Mouse (Mus musculus): ENCODE data around the gene Rbm47. TPM values are rescaled to one million over a fixed set of nuclear protein-coding genes. Genes with fewer than 3 reads are reported as not detected.

The Rbm47 gene
- polyA plus RNA-seq (2015; fragmentation: Nextera tagmentation; extraction: Ambion mirVana), result 1.2 and 9.9 TPM in 2 replicates

DNA sequence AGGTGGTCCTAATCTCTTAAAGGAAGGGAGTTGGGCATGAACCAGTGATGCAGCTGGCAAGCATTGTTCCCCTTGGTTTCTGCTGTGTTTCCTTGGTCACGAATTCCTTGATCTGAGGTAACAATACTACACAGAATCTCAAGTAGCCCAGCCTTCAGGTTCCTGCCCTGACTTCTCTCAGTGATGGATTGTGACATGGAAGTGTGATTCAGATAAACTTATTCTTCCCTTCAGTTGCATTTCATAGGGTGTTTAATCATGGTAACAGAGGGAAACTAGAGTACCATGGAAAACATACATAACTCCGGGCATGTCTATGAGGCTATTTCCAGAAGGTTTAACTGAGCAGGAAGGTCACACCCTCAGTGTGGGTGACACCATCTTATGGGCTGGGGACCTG lies at the start of gene Rbm47:
TSS of gene Rbm47 (minus strand) at position 101 of the 400 bp plus-strand sequence.
- WGBS, result 90% methylated on average over 2 of the region's 2 CpGs
- no peak within 1 kb of the TSS for H3K27ac ChIP-seq (replicated peaks)
- no peak within 1 kb of the TSS for H3K4me3 ChIP-seq (replicated peaks)
- ATAC-seq (ENCODE audit: low FRiP score), result no peak
- H3K27me3 ChIP-seq (replicated peaks), result no peaks in the 10 kb centered on the region
- no peaks in the 10 kb centered on the region for H3K9me3 ChIP-seq (replicated peaks)
- no peaks in the 10 kb centered on the region for H3K4me1 ChIP-seq
- no peak within 1 kb of the TSS for H3K4me2 ChIP-seq
- H3K9ac ChIP-seq (replicated peaks), result no peak within 1 kb of the TSS
- no peaks in the 10 kb centered on the region for H3K36me3 ChIP-seq

- Histone ChIP-seq H3K9ac (replicated peaks) (no peak overlapping the region), H3K4me2 (no peak overlapping the region), H3K4me3 (replicated peaks) (no peak overlapping the region), H3K4me1 (peaks cover 12% of the 10 kb centered on the region), H3K9me3 (replicated peaks) (no peaks in the 10 kb centered on the region), H3K27me3 (replicated peaks) (no peaks in the 10 kb centered on the region), H3K36me3 (no peaks in the 10 kb centered on the region), H3K27ac (replicated peaks) (no peak overlapping the region)
- no peak for ATAC-seq (ENCODE audit: low FRiP score)
- 87% methylated on average over 9 of the region's 9 CpGs for WGBS
Observed at GRCm38 (mm10) chr5:66220620-66221019, 47.7 kb upstream of the Rbm47 start.

DNA sequence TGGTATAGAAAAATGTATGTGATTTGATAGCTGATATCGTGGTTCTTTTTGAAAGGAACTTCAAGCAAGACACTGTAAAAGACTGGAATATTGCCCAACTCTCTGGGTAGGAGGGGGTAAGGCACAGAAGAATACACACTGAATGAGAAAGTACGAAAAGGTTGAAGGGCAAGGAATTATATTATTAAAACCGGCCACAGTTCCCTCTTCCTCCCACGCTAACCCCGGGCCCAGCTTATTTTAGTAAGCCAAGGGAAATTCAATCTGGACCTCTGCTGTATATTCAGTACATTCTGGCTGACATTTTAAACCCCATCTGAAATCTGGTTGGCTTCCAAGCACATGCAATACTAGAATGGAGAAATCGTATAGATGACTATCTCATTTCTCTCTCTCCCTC lies 46.8 kb upstream of the Rbm47 start:
- WGBS, result 82% methylated on average over 6 of the region's 6 CpGs
- H3K9me3 ChIP-seq (replicated peaks), result no peaks in the 10 kb centered on the region
- ATAC-seq (ENCODE audit: low FRiP score), result no peak
- no peaks in the 10 kb centered on the region for H3K36me3 ChIP-seq
- peaks cover 12% of the 10 kb centered on the region for H3K4me1 ChIP-seq
- H3K4me3 ChIP-seq (replicated peaks), result no peak overlapping the region
- no peak overlapping the region for H3K27ac ChIP-seq (replicated peaks)
- H3K9ac ChIP-seq (replicated peaks), result no peak overlapping the region
- H3K4me2 ChIP-seq, result no peak overlapping the region
- H3K27me3 ChIP-seq (replicated peaks), result no peaks in the 10 kb centered on the region

DNA sequence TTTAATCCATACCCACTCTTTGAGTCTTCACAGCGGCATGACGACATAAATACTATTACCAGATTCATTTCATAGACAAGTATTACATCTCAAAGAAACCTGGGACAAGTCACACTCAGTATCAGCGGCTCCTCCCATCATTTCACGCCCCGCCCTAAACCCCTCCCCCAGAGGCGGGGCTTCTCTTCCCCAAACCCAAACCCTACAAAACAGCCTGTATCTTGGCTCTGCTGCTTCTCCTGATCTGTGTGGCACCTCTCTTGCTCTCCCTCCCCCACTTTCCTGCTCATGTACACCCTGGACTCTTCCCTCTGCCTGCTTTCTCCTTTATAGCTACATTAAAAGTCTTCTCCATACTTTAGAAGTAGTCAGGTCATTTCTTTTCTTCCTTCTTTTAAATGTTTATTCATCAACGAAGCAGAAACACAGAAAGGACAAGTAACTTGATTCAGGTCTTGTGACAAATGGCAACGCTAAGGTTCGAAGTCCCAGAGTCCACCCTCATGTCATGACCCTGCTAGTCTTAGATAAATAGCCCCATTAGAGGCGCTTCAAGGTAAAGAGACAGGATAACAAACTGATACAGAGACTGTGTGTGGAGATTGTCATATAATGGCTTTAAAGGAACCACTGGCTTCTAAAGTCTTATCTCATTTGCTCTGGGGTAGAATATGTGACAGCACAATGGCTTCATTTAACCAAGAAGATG lies 42.8 kb upstream of the Rbm47 start:
- Histone ChIP-seq H3K9me3 (replicated peaks) (no peaks in the 10 kb centered on the region), H3K9ac (replicated peaks) (no peak overlapping the region), H3K27me3 (replicated peaks) (no peaks in the 10 kb centered on the region), H3K4me3 (replicated peaks) (no peak overlapping the region), H3K4me2 (no peak overlapping the region), H3K36me3 (no peaks in the 10 kb centered on the region), H3K4me1 (peaks cover 12% of the 10 kb centered on the region), H3K27ac (replicated peaks) (no peak overlapping the region)
- 62% methylated on average over 10 of the region's 10 CpGs for WGBS
- ATAC-seq (ENCODE audit: low FRiP score), result no peak

DNA sequence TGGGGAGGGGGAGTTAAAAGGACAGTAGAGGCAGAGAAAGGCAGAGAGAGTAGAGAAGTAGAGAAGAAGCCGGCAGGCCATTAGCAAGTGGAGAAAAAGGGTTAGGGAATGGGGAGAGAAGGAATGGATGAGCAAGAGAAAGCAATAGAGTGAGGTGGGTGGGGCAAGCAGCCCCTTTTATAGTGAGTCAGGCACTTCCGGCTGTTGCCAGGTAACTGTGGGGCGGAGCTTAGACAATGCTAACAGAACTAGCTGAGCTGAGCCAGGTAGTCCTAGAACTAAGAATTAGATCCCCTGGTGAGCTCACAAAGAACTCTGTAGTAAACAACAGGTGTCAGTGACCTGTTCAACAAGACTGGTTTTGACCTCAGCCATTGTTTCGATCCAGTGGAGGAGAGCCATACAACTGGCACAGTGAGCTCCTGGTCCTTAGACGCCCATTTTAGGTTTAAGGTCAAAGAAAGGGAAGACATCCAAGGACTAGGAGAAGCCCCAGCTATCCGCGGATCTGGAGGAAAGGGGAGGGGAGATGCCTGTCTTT lies 41.5 kb upstream of the Rbm47 start:
- no peaks in the 10 kb centered on the region for H3K27me3 ChIP-seq (replicated peaks)
- 59% methylated on average over 7 of the region's 7 CpGs for WGBS
- no peak for ATAC-seq (ENCODE audit: low FRiP score)

DNA sequence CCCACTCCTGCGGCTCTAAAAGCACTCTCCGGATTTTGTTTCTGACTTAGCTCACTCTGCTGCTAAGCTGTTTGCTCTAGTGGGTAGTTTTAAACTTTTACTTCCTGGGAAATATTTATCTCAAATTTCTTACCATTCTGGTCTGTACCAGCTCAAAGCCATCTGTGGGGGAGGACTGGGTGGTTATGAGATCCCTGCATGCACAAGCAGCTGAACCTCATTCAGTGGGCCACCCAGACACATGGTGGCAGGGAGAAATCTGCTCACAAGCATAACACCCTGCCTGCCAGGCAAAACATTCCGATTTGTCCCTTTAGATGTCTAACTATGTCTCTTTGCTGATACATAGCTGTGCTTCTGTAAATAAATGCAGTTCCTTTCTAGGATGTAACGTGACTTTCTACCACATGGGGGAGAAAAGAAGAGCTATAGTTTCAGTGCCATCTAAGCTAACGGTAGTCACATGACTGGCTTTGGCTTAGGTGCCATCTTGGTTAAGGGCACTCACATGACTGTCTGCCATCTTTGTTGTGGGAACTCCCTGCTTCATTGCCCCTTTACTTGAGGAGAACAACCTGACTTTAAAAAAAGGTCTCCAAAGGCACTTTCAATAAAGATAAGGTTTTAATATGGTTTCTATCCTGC lies 36.7 kb upstream of the Rbm47 start:
- H3K27me3 ChIP-seq (replicated peaks), result no peaks in the 10 kb centered on the region
- no peak overlapping the region for H3K4me3 ChIP-seq (replicated peaks)
- no peak overlapping the region for H3K9ac ChIP-seq (replicated peaks)
- H3K4me2 ChIP-seq, result no peak overlapping the region
- WGBS, result 85% methylated on average over 5 of the region's 5 CpGs
- no peaks in the 10 kb centered on the region for H3K9me3 ChIP-seq (replicated peaks)
- ATAC-seq (ENCODE audit: low FRiP score), result no peak
- no peak overlapping the region for H3K27ac ChIP-seq (replicated peaks)
- no peaks in the 10 kb centered on the region for H3K36me3 ChIP-seq
- H3K4me1 ChIP-seq, result no peaks in the 10 kb centered on the region

More for the DNA sequence above, 41.5 kb upstream of the Rbm47 start:
- no peak overlapping the region for H3K4me3 ChIP-seq (replicated peaks)
- H3K4me1 ChIP-seq, result peaks cover 9% of the 10 kb centered on the region
- no peaks in the 10 kb centered on the region for H3K36me3 ChIP-seq
- no peak overlapping the region for H3K4me2 ChIP-seq
- no peak overlapping the region for H3K27ac ChIP-seq (replicated peaks)
- no peak overlapping the region for H3K9ac ChIP-seq (replicated peaks)
- no peaks in the 10 kb centered on the region for H3K9me3 ChIP-seq (replicated peaks)

GRCm38 (mm10) chr5:66204966-66205365 lies 32.0 kb upstream of the Rbm47 start:
- ATAC-seq (ENCODE audit: low FRiP score), result no peak
- Histone ChIP-seq H3K4me3 (replicated peaks) (no peak overlapping the region), H3K4me1 (no peaks in the 10 kb centered on the region), H3K4me2 (no peak overlapping the region), H3K36me3 (no peaks in the 10 kb centered on the region), H3K9ac (replicated peaks) (no peak overlapping the region), H3K27me3 (replicated peaks) (no peaks in the 10 kb centered on the region), H3K27ac (replicated peaks) (no peak overlapping the region), H3K9me3 (replicated peaks) (no peaks in the 10 kb centered on the region)
- WGBS, result 90% methylated on average over 4 of the region's 4 CpGs

DNA sequence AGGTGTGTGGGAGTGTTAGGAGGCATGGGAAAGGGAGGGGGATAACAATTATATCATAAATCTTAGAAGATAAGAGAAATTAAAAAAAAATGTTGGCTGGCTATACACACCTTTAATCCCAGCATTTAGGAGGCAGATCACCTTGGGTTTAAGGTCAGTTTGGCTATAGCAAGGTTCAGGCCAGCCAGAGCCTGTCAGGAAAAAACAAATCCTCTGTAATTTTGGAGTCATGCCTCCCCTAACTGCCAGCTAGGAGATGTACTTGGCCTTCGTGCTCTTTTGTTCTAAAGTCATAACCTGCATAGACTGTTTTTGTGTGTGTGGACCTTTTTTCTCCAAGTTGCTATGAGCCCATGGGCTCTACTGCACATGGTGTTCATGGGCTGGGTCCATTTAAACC lies 30.5 kb upstream of the Rbm47 start:
- Histone ChIP-seq H3K4me3 (replicated peaks) (no peak overlapping the region), H3K9me3 (replicated peaks) (no peaks in the 10 kb centered on the region), H3K4me1 (no peaks in the 10 kb centered on the region), H3K27ac (replicated peaks) (no peak overlapping the region), H3K4me2 (no peak overlapping the region), H3K27me3 (replicated peaks) (no peaks in the 10 kb centered on the region), H3K36me3 (no peaks in the 10 kb centered on the region), H3K9ac (replicated peaks) (no peak overlapping the region)
- WGBS, result 88% methylated on average over 1 of the region's 1 CpGs
- ATAC-seq (ENCODE audit: low FRiP score), result no peak

DNA sequence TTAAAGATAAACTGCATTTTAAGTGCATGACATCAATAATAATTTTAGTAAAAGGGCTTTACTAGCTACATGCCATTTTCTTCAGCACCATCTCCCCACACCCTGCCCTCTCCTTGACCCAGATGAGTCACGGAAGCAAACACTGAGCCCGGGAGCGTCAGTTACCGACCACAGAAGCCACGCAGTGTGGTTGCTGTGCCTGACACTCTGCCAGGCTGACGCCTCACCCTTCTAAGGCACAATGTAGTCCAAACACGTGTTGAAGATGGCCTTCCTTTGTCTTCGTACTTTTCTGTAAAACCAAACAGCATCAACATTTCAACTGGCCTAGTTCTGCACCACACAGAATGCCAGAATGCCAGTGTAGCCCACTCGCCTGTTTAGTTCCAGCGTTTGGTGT lies 27.1 kb upstream of the Rbm47 start:
- Histone ChIP-seq H3K4me1 (no peaks in the 10 kb centered on the region), H3K9me3 (replicated peaks) (no peaks in the 10 kb centered on the region), H3K4me3 (replicated peaks) (no peak overlapping the region), H3K27me3 (replicated peaks) (no peaks in the 10 kb centered on the region), H3K27ac (replicated peaks) (no peak overlapping the region), H3K4me2 (no peak overlapping the region), H3K9ac (replicated peaks) (no peak overlapping the region), H3K36me3 (no peaks in the 10 kb centered on the region)
- no peak for ATAC-seq (ENCODE audit: low FRiP score)
- WGBS, result 73% methylated on average over 10 of the region's 10 CpGs

- Histone ChIP-seq H3K27ac (replicated peaks) (no peak overlapping the region), H3K9ac (replicated peaks) (no peak overlapping the region), H3K4me2 (no peak overlapping the region), H3K9me3 (replicated peaks) (no peaks in the 10 kb centered on the region), H3K36me3 (no peaks in the 10 kb centered on the region), H3K27me3 (replicated peaks) (no peaks in the 10 kb centered on the region), H3K4me1 (no peaks in the 10 kb centered on the region), H3K4me3 (replicated peaks) (no peak overlapping the region)
- 91% methylated on average over 10 of the region's 10 CpGs for WGBS
- ATAC-seq (ENCODE audit: low FRiP score), result no peak
Observed at GRCm38 (mm10) chr5:66195323-66195722, 22.4 kb upstream of the Rbm47 start.

GRCm38 (mm10) chr5:66193218-66193846 lies 20.4 kb upstream of the Rbm47 start:
- no peaks in the 10 kb centered on the region for H3K27me3 ChIP-seq (replicated peaks)
- no peaks in the 10 kb centered on the region for H3K36me3 ChIP-seq
- H3K4me1 ChIP-seq, result no peaks in the 10 kb centered on the region
- H3K4me2 ChIP-seq, result no peak overlapping the region
- 93% methylated on average over 11 of the region's 11 CpGs for WGBS
- H3K4me3 ChIP-seq (replicated peaks), result no peak overlapping the region
- H3K9ac ChIP-seq (replicated peaks), result no peak overlapping the region
- no peak overlapping the region for H3K27ac ChIP-seq (replicated peaks)
- H3K9me3 ChIP-seq (replicated peaks), result no peaks in the 10 kb centered on the region
- no peak for ATAC-seq (ENCODE audit: low FRiP score)

GRCm38 (mm10) chr5:66191185-66191503 lies 18.2 kb upstream of the Rbm47 start:
- Histone ChIP-seq H3K36me3 (no peaks in the 10 kb centered on the region), H3K27ac (replicated peaks) (no peak overlapping the region), H3K4me1 (no peaks in the 10 kb centered on the region), H3K27me3 (replicated peaks) (no peaks in the 10 kb centered on the region), H3K4me3 (replicated peaks) (no peak overlapping the region), H3K9ac (replicated peaks) (no peak overlapping the region), H3K9me3 (replicated peaks) (no peaks in the 10 kb centered on the region), H3K4me2 (no peak overlapping the region)
- ATAC-seq (ENCODE audit: low FRiP score), result no peak
- 87% methylated on average over 7 of the region's 7 CpGs for WGBS

Data from neural tube, embryonic 15.5 days (tissue).